Mouse (Mus musculus): ENCODE measurements around the gene Cacnb4.

DNA sequence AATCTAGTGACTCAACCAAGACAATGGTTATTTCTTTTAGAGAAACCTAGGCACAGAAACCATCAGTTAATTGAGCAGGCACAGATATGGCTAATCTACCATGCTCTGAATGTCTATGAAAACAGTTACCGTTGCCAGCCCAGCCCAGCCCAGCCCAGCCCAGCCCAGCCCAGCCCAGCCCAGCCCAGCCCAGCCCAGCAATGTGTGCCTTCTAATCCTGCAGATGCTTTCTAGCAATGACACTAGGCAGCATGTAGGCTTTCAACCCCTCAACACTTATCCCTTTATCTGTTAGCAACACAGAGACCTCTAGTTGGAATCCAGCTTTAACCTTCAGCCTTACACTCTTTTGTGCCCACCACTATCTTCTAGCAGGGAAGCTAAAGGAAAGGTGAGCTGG, 227.7 kb downstream of the Cacnb4 start:
- TF ChIP-seq USF1 (IDR thresholded peaks at IDR 0.05; ENCODE audit: low read depth) (no peak), POLR2A (IDR thresholded peaks at IDR 0.05; ENCODE audit: insufficient read length, low read depth) (no peak), REST (IDR thresholded peaks at IDR 0.05; ENCODE audit: insufficient read depth, insufficient read length) (no peak), MAX (IDR thresholded peaks at IDR 0.05; ENCODE audit: low read depth) (no peak), POLR2AphosphoS2 (IDR thresholded peaks at IDR 0.05; ENCODE audit: insufficient read length, low read depth) (no peak), E2F4 (IDR thresholded peaks at IDR 0.05; ENCODE audit: insufficient read depth) (no peak)

Data from myocyte (in vitro differentiated cells).